Mouse (Mus musculus): Measurements from ENCODE around the gene I0C0044D17Rik.

DNA sequence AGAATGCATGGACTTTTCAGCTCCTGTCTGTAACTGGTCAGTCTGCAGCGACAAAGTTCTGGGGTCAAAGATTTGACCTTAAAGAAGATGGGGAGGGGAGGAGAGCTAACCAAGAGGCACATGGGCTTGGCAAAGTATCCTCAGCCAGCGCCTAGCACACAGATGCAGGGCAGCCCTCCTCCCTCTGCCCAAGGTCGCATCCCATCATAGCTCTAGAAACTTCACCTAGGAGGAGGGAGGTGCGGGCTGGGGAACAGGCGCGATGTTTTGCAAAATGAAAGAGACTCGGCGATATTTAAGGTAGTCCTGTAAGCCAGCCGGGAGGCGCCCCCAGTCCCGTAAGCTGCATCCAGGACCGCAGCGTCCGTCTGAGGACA lies 6.8 kb downstream of the I0C0044D17Rik start:
- TF ChIP-seq CTCF (IDR thresholded peaks at IDR 0.05; ENCODE audit: control insufficient read depth, insufficient read depth, insufficient read length) (no peak), CEBPB (IDR thresholded peaks at IDR 0.05; ENCODE audit: low read depth) (no peak)

Data from C2C12 (cell line).